Mouse (Mus musculus): ENCODE results near the gene Arpc4. TPM values are rescaled to one million over a fixed set of nuclear protein-coding genes. Genes with fewer than 3 reads are reported as not detected.

Gene Arpc4
- polyA plus RNA-seq, 1 experiment from 2014 or later: 231 TPM

Small RNAs within 50 kb of the gene (microRNA-seq; reads per million reads assigned to microRNA genes)
- not detected for gene Gm24387

Other genes starting within 250 kb of the Arpc4 start
- gene Lhfpl4, start 182.7 kb upstream of the Arpc4 start, polyA plus RNA-seq (2014; fragmentation: Nextera tagmentation; extraction: Ambion mirVana): 19.9 and 21.1 TPM in 2 replicates
- 36.3 and 36.7 TPM in 2 replicates for gene Mtmr14, start 140.3 kb upstream of the Arpc4 start, polyA plus RNA-seq (2014; fragmentation: Nextera tagmentation; extraction: Ambion mirVana)
- 2.4 and 5.0 TPM in 2 replicates for gene Cpne9, start 95.8 kb upstream of the Arpc4 start, polyA plus RNA-seq (2014; fragmentation: Nextera tagmentation; extraction: Ambion mirVana)
- 17.5 and 18.1 TPM in 2 replicates for gene Brpf1, start 71.0 kb upstream of the Arpc4 start, polyA plus RNA-seq (2014; fragmentation: Nextera tagmentation; extraction: Ambion mirVana)
- 8.4 and 9.0 TPM in 2 replicates for gene Ogg1, start 51.1 kb upstream of the Arpc4 start, polyA plus RNA-seq (2014; fragmentation: Nextera tagmentation; extraction: Ambion mirVana)
- gene Camk1, start 34.1 kb upstream of the Arpc4 start, polyA plus RNA-seq (2014; fragmentation: Nextera tagmentation; extraction: Ambion mirVana): 111 and 123 TPM in 2 replicates
- gene Tada3, start 232 bp upstream of the Arpc4 start, polyA plus RNA-seq (2014; fragmentation: Nextera tagmentation; extraction: Ambion mirVana): 62.6 and 67.0 TPM in 2 replicates
- gene Ttll3, start 11.1 kb downstream of the Arpc4 start, polyA plus RNA-seq (2014; fragmentation: Nextera tagmentation; extraction: Ambion mirVana): 7.0 and 8.1 TPM in 2 replicates
- 15.0 and 19.0 TPM in 2 replicates for gene Rpusd3, start 41.2 kb downstream of the Arpc4 start, polyA plus RNA-seq (2014; fragmentation: Nextera tagmentation; extraction: Ambion mirVana)
- gene Cidec, start 57.6 kb downstream of the Arpc4 start, polyA plus RNA-seq (2014; fragmentation: Nextera tagmentation; extraction: Ambion mirVana): not detected in 2 replicates
- gene Jagn1, start 64.5 kb downstream of the Arpc4 start, polyA plus RNA-seq (2014; fragmentation: Nextera tagmentation; extraction: Ambion mirVana): 87.9 and 88.5 TPM in 2 replicates
- gene Il17re, start 80.4 kb downstream of the Arpc4 start, polyA plus RNA-seq (2014; fragmentation: Nextera tagmentation; extraction: Ambion mirVana): 0.27 and 0.31 TPM in 2 replicates
- gene Il17rc, start 93.3 kb downstream of the Arpc4 start, polyA plus RNA-seq (2014; fragmentation: Nextera tagmentation; extraction: Ambion mirVana): 2.4 and 3.0 TPM in 2 replicates
- gene Creld1, start 105.2 kb downstream of the Arpc4 start, polyA plus RNA-seq (2014; fragmentation: Nextera tagmentation; extraction: Ambion mirVana): 61.5 and 69.9 TPM in 2 replicates
- gene Prrt3, start 123.8 kb downstream of the Arpc4 start, polyA plus RNA-seq (2014; fragmentation: Nextera tagmentation; extraction: Ambion mirVana): 10.5 and 10.7 TPM in 2 replicates
- 107 and 119 TPM in 2 replicates for gene Emc3, start 153.5 kb downstream of the Arpc4 start, polyA plus RNA-seq (2014; fragmentation: Nextera tagmentation; extraction: Ambion mirVana)
- 2.1 and 2.5 TPM in 2 replicates for gene Fancd2, start 153.6 kb downstream of the Arpc4 start, polyA plus RNA-seq (2014; fragmentation: Nextera tagmentation; extraction: Ambion mirVana)
- not detected in 2 replicates for gene Fancd2os, start 222.6 kb downstream of the Arpc4 start, polyA plus RNA-seq (2014; fragmentation: Nextera tagmentation; extraction: Ambion mirVana)
- gene Brk1, start 226.7 kb downstream of the Arpc4 start, polyA plus RNA-seq (2014; fragmentation: Nextera tagmentation; extraction: Ambion mirVana): 261 and 267 TPM in 2 replicates
- 86.5 and 96.9 TPM in 2 replicates for gene Vhl, start 245.8 kb downstream of the Arpc4 start, polyA plus RNA-seq (2014; fragmentation: Nextera tagmentation; extraction: Ambion mirVana)

All from hindbrain, embryonic 14.5 days (tissue).